Mouse (Mus musculus) testis, postnatal 10 days (tissue): ENCODE measurements around the gene Nol4l.
A peak's percentile ranks its signal among the peaks of the same experiment; 100 is the strongest.
"Not testable (repeated sequence)": the region's sequence is repeated elsewhere in the genome, so short reads cannot be mapped to it uniquely, and the experiment has no call there.

Experiments
- DNase-seq: peaks from one replicate; pipeline ENCODE4 v3.0.0; 2021; ENCODE audit warnings: low spot score

Gene Nol4l

GRCm38 (mm10) chr2:153414607-153415006 is 115.2 kb downstream of the Nol4l start:
- DNase-seq = no peak

- DNase-seq = no peak
Observed at GRCm38 (mm10) chr2:153412563-153412962, 117.2 kb downstream of the Nol4l start.

GRCm38 (mm10) chr2:153411557-153411956 is 118.2 kb downstream of the Nol4l start:
- DNase-seq = no peak

GRCm38 (mm10) chr2:153408971-153409370 is 120.8 kb downstream of the Nol4l start:
- no peak for DNase-seq

- no peak for DNase-seq
Observed at GRCm38 (mm10) chr2:153406882-153407281, 122.9 kb downstream of the Nol4l start.

- DNase-seq = no peak
Observed at GRCm38 (mm10) chr2:153404882-153405281, 124.9 kb downstream of the Nol4l start.

- no peak for DNase-seq
Observed at GRCm38 (mm10) chr2:153404062-153404461, 125.7 kb downstream of the Nol4l start.

GRCm38 (mm10) chr2:153399166-153399565 is 130.6 kb downstream of the Nol4l start:
- peak; percentile 68 for DNase-seq

- DNase-seq = no peak
Observed at GRCm38 (mm10) chr2:153397790-153398515, 131.8 kb downstream of the Nol4l start.

GRCm38 (mm10) chr2:153393045-153393444 is 136.7 kb downstream of the Nol4l start:
- DNase-seq = no peak

GRCm38 (mm10) chr2:153389831-153390230 is 139.9 kb downstream of the Nol4l start:
- no peak for DNase-seq

- DNase-seq = no peak
Observed at GRCm38 (mm10) chr2:153380479-153380878, 149.3 kb downstream of the Nol4l start.

GRCm38 (mm10) chr2:153375380-153375779 is 154.4 kb downstream of the Nol4l start:
- DNase-seq = no peak

- DNase-seq = no peak
Observed at GRCm38 (mm10) chr2:153370871-153371270, 158.9 kb downstream of the Nol4l start.

GRCm38 (mm10) chr2:153364531-153364930 is 165.2 kb downstream of the Nol4l start:
- not testable (repeated sequence) for DNase-seq

GRCm38 (mm10) chr2:153361101-153361710 is 168.6 kb downstream of the Nol4l start:
- no peak for DNase-seq
